Mouse (Mus musculus) forebrain, postnatal 0 days (tissue): Measurements from ENCODE around the gene Ntrk2. TPM values are rescaled to one million over a fixed set of nuclear protein-coding genes. Genes with fewer than 3 reads are reported as not detected.
A peak's percentile ranks its signal among the peaks of the same experiment; 100 is the strongest.

Experiments
- ATAC-seq: fragments of 200-750 bp; cut with Nextera tagmentation; 2 replicates; pipeline ENCODE4 v1.8.0; 2017; ENCODE audit warnings: mild to moderate bottlenecking, moderate library complexity
- DNase-seq: peaks from one replicate; pipeline ENCODE4 v3.0.0-alpha.2; 2015
- H3K27ac ChIP-seq: fragments of 300-500 bp; sonication (generic); 2 replicates; pipeline ENCODE4 v1.5.1; 2014; ENCODE audit warnings: low read depth, mild to moderate bottlenecking, antibody characterized with exemption, low read length, moderate library complexity, mixed read lengths
- H3K27me3 ChIP-seq: fragments of 300-500 bp; sonication (generic); 2 replicates; pipeline ENCODE4 v1.6.1; 2014; ENCODE audit warnings: mild to moderate bottlenecking, low read length, mixed read lengths; ENCODE audit not compliant: insufficient read depth
- H3K36me3 ChIP-seq: fragments of 300-500 bp; sonication (generic); 2 replicates; pipeline ENCODE4 v1.6.1; 2014; ENCODE audit warnings: mild to moderate bottlenecking, moderate library complexity; ENCODE audit not compliant: insufficient read depth
- H3K4me1 ChIP-seq: fragments of 300-500 bp; sonication (generic); 2 replicates; pipeline ENCODE4 v1.6.1; 2014; ENCODE audit warnings: antibody characterized with exemption; ENCODE audit not compliant: insufficient read depth
- H3K4me2 ChIP-seq: fragments of 300-500 bp; sonication (generic); 2 replicates; pipeline ENCODE4 v1.6.1; 2014; ENCODE audit warnings: low read depth, mild to moderate bottlenecking, moderate library complexity
- H3K4me3 ChIP-seq: fragments of 300-500 bp; sonication (generic); 2 replicates; pipeline ENCODE4 v1.5.1; 2014; ENCODE audit warnings: low read depth, low read length, mixed read lengths
- H3K9ac ChIP-seq: fragments of 300-500 bp; sonication (generic); 2 replicates; pipeline ENCODE4 v1.6.1; 2014; ENCODE audit warnings: mild to moderate bottlenecking
- H3K9me3 ChIP-seq: fragments of 300-500 bp; sonication (generic); 2 replicates; pipeline ENCODE4 v1.6.1; 2016; ENCODE audit warnings: low read length
- CTCF ChIP-seq: sonication (generic); IDR thresholded peaks from 2 replicates; pipeline ENCODE4 v1.5.1; 2016; ENCODE audit warnings: antibody characterized with exemption, control low read depth, low read depth
- WGBS: fragments of 180-500 bp; shearing (Covaris S2); extraction: QIAGEN DNeasy Blood & Tissue Kit; methylation state at CpG from one replicate; pipeline ENCODE4 v1.1.7; 2014; 5-methylcytosine and 5-hydroxymethylcytosine counted together
- polyA plus RNA-seq: library from polyadenylated mRNA; unstranded; fragments of >200 nt; fragmentation: Nextera tagmentation; extraction: Ambion mirVana; gene quantifications from 2 replicates; pipeline ENCODE4 v1.2.1, GENCODE M21; 2015
- total RNA-seq: library from RNA; depleted of rRNA; stranded (reverse); fragments of >200 nt; gene quantifications from 2 replicates; pipeline ENCODE4 v1.2.3, GENCODE M21; 2014

Gene Ntrk2
- total and polyA plus RNA-seq, 2 experiments from 2014 or later = 131 to 184 TPM

- no peak for TF ChIP-seq CTCF
- H3K4me2 ChIP-seq = no peak overlapping the region
- DNase-seq (no peak), ATAC-seq (no peak)
- peaks cover 5% of the 10 kb centered on the region; the same call in 1 of the 2 replicates for H3K4me1 ChIP-seq
- no peak overlapping the region for H3K27ac ChIP-seq
- H3K4me3 ChIP-seq = no peak overlapping the region
- no peak overlapping the region for H3K9ac ChIP-seq
- peaks cover 6% of the 10 kb centered on the region; the same call in 1 of the 2 replicates for H3K36me3 ChIP-seq
- no peaks in the 10 kb centered on the region for H3K27me3 ChIP-seq
- 88% methylated on average over 5 of the region's 5 CpGs for WGBS
- no peaks in the 10 kb centered on the region for H3K9me3 ChIP-seq
Observed at GRCm38 (mm10) chr13:58882916-58883315, 76.5 kb downstream of the Ntrk2 start.

GRCm38 (mm10) chr13:58886108-58886507, 79.7 kb downstream of the Ntrk2 start:
- no peak for TF ChIP-seq CTCF
- no peak for ATAC-seq
- no peak overlapping the region for H3K4me3 ChIP-seq
- no peak overlapping the region for H3K4me2 ChIP-seq
- 0 out of 2 replicates have a peak overlapping the region, but pooled peaks have one; percentile 5 for H3K27ac ChIP-seq
- H3K4me1 ChIP-seq = peaks cover 5% of the 10 kb centered on the region; the same call in 1 of the 2 replicates
- no peaks in the 10 kb centered on the region for H3K27me3 ChIP-seq
- DNase-seq = no peak
- H3K36me3 ChIP-seq = no peaks in the 10 kb centered on the region; the same call in 1 of the 2 replicates
- 69% methylated on average over 8 of the region's 8 CpGs for WGBS
- 0 out of 2 replicates have a peak, but pooled peaks cover 5% of the 10 kb centered on the region for H3K9me3 ChIP-seq
- H3K9ac ChIP-seq = no peak overlapping the region

- no peak overlapping the region for H3K4me2 ChIP-seq
- no peak for ATAC-seq
- H3K4me3 ChIP-seq = no peak overlapping the region
- H3K27ac ChIP-seq = no peak overlapping the region
- no peaks in the 10 kb centered on the region; the same call in 1 of the 2 replicates for H3K36me3 ChIP-seq
- no peak overlapping the region for H3K9ac ChIP-seq
- no peak for TF ChIP-seq CTCF
- no peaks in the 10 kb centered on the region for H3K9me3 ChIP-seq
- no peaks in the 10 kb centered on the region for H3K4me1 ChIP-seq
- H3K27me3 ChIP-seq = no peaks in the 10 kb centered on the region
- 57% methylated on average over 12 of the region's 12 CpGs for WGBS
- no peak for DNase-seq
Observed at GRCm38 (mm10) chr13:58896254-58896910, 90.0 kb downstream of the Ntrk2 start.

GRCm38 (mm10) chr13:58899337-58899736, 93.0 kb downstream of the Ntrk2 start:
- no peak for TF ChIP-seq CTCF
- no peaks in the 10 kb centered on the region for H3K9me3 ChIP-seq
- WGBS = 91% methylated on average over 2 of the region's 2 CpGs

GRCm38 (mm10) chr13:58902313-58902712, 95.9 kb downstream of the Ntrk2 start:
- no peak overlapping the region for H3K4me2 ChIP-seq
- H3K9me3 ChIP-seq = no peaks in the 10 kb centered on the region
- no peak for DNase-seq
- H3K4me3 ChIP-seq = no peak overlapping the region
- H3K27me3 ChIP-seq = no peaks in the 10 kb centered on the region
- peaks cover 12% of the 10 kb centered on the region; the same call in 1 of the 2 replicates for H3K4me1 ChIP-seq
- H3K36me3 ChIP-seq = no peaks in the 10 kb centered on the region; the same call in 1 of the 2 replicates
- TF ChIP-seq CTCF = no peak
- no peak overlapping the region for H3K27ac ChIP-seq
- ATAC-seq = no peak
- WGBS = 76% methylated on average over 8 of the region's 8 CpGs
- no peak overlapping the region for H3K9ac ChIP-seq

More at GRCm38 (mm10) chr13:58899337-58899736, 93.0 kb downstream of the Ntrk2 start:
- Histone ChIP-seq H3K4me3 (no peak overlapping the region), H3K36me3 (no peaks in the 10 kb centered on the region; the same call in 1 of the 2 replicates), H3K4me2 (no peak overlapping the region), H3K27ac (no peak overlapping the region), H3K4me1 (no peaks in the 10 kb centered on the region), H3K9ac (no peak overlapping the region), H3K27me3 (no peaks in the 10 kb centered on the region)
- no peak for DNase-seq
- no peak for ATAC-seq

GRCm38 (mm10) chr13:58904742-58905735, 98.7 kb downstream of the Ntrk2 start:
- Histone ChIP-seq H3K36me3 (no peaks in the 10 kb centered on the region), H3K4me2 (no peak overlapping the region), H3K4me1 (peaks cover 12% of the 10 kb centered on the region; the same call in 1 of the 2 replicates), H3K9ac (no peak overlapping the region), H3K27ac (peak overlapping the region; percentile 57; the same call in 1 of the 2 replicates), H3K27me3 (no peaks in the 10 kb centered on the region), H3K4me3 (no peak overlapping the region), H3K9me3 (no peaks in the 10 kb centered on the region)
- no peak for TF ChIP-seq CTCF
- no peak for DNase-seq
- 0 out of 2 replicates have a peak, but pooled peaks have one; percentile 34 for ATAC-seq
- WGBS = 31% methylated on average over 13 of the region's 13 CpGs
